Mouse (Mus musculus): ENCODE results near the gene Bhmt2. TPM values are rescaled to one million over a fixed set of nuclear protein-coding genes. Genes with fewer than 3 reads are reported as not detected.

The Bhmt2 gene
- polyA plus RNA-seq, 1 experiment from 2014 or later, result not detected

DNA sequence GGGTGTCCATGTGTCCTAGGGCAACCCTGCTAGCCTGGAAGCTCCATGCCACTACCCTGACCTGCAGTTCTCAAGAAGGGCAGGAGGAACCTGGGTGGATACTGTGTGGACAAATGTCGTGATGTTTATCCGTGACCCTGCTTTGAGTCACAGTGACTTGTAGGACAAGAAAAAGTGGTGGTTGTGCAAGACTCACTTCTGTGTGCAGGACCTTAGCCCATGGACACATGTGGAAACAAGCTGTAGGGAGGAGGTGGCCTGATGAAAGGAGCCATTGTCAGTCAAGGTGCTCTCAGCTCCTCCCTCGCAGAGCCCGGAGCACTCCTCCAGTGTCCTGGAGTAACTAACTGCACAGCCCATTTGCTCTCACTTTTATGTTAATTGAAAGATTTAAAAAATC lies 31.6 kb upstream of the Bhmt2 start:
- WGBS, result 92% methylated on average over 4 of the region's 4 CpGs

GRCm38 (mm10) chr13:93698866-93699265 lies 24.8 kb upstream of the Bhmt2 start:
- H3K4me3 ChIP-seq (replicated peaks; ENCODE audit: low read length), result no peak overlapping the region
- no peak overlapping the region for H3K4me2 ChIP-seq (replicated peaks)

More for the DNA sequence above, 31.6 kb upstream of the Bhmt2 start:
- no peaks in the 10 kb centered on the region for H3K4me1 ChIP-seq (replicated peaks; ENCODE audit: control insufficient read depth, insufficient read depth, low read length)
- no peak overlapping the region for H3K4me2 ChIP-seq (replicated peaks)
- DNase-seq (ENCODE audit: low spot score) (no peak), ATAC-seq (ENCODE audit: low FRiP score) (no peak)
- H3K27me3 ChIP-seq (ENCODE audit: control insufficient read depth, insufficient read depth, low read length), result no peaks in the 10 kb centered on the region
- H3K27ac ChIP-seq, result no peak overlapping the region
- H3K9me3 ChIP-seq (ENCODE audit: control insufficient read depth, low read length), result no peaks in the 10 kb centered on the region
- no peak overlapping the region for H3K9ac ChIP-seq
- no peak overlapping the region for H3K4me3 ChIP-seq (replicated peaks; ENCODE audit: low read length)
- H3K36me3 ChIP-seq (replicated peaks; ENCODE audit: control insufficient read depth, insufficient read depth), result no peaks in the 10 kb centered on the region

DNA sequence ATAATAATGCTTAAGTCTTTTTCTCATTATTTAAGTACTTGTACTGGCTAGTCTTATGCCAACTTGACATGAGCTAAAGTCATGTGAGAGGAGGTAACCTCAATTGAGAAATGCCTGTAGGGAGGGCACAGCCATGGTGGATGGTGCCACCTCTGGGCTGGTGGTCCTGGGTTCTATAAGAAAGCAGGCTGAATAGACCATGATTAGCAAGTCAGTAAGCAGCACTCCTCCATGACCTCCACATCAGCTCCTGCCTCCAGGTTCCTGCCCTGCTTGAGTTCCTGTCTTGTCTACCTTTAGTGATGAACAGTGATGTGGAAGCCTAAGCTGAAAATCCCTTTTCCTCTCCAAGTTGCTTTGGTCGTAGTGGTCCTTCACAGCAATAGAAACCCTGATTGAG lies 16.7 kb upstream of the Bhmt2 start:
- no peak for DNase-seq (ENCODE audit: low spot score)
- Histone ChIP-seq H3K4me2 (replicated peaks) (no peak overlapping the region), H3K27me3 (ENCODE audit: control insufficient read depth, insufficient read depth, low read length) (no peaks in the 10 kb centered on the region), H3K9ac (no peak overlapping the region), H3K4me1 (replicated peaks; ENCODE audit: control insufficient read depth, insufficient read depth, low read length) (no peaks in the 10 kb centered on the region), H3K4me3 (replicated peaks; ENCODE audit: low read length) (no peak overlapping the region), H3K9me3 (ENCODE audit: control insufficient read depth, low read length) (no peaks in the 10 kb centered on the region), H3K36me3 (replicated peaks; ENCODE audit: control insufficient read depth, insufficient read depth) (no peaks in the 10 kb centered on the region), H3K27ac (no peak overlapping the region)
- 86% methylated on average over 1 of the region's 1 CpGs for WGBS
- ATAC-seq (ENCODE audit: low FRiP score), result no peak

More at GRCm38 (mm10) chr13:93698866-93699265, 24.8 kb upstream of the Bhmt2 start:
- Histone ChIP-seq H3K9me3 (ENCODE audit: control insufficient read depth, low read length) (no peaks in the 10 kb centered on the region), H3K27me3 (ENCODE audit: control insufficient read depth, insufficient read depth, low read length) (no peaks in the 10 kb centered on the region), H3K27ac (no peak overlapping the region), H3K4me1 (replicated peaks; ENCODE audit: control insufficient read depth, insufficient read depth, low read length) (no peaks in the 10 kb centered on the region), H3K36me3 (replicated peaks; ENCODE audit: control insufficient read depth, insufficient read depth) (no peaks in the 10 kb centered on the region), H3K9ac (no peak overlapping the region)
- DNase-seq (ENCODE audit: low spot score) (no peak), ATAC-seq (ENCODE audit: low FRiP score) (no peak)
- WGBS, result 74% methylated on average over 6 of the region's 6 CpGs

GRCm38 (mm10) chr13:93689566-93689965 lies 15.5 kb upstream of the Bhmt2 start:
- H3K27me3 ChIP-seq (ENCODE audit: control insufficient read depth, insufficient read depth, low read length), result no peaks in the 10 kb centered on the region
- H3K36me3 ChIP-seq (replicated peaks; ENCODE audit: control insufficient read depth, insufficient read depth), result no peaks in the 10 kb centered on the region
- H3K9me3 ChIP-seq (ENCODE audit: control insufficient read depth, low read length), result no peaks in the 10 kb centered on the region
- DNase-seq (ENCODE audit: low spot score) (no peak), ATAC-seq (ENCODE audit: low FRiP score) (no peak)
- no peak overlapping the region for H3K4me2 ChIP-seq (replicated peaks)
- no peak overlapping the region for H3K27ac ChIP-seq
- H3K9ac ChIP-seq, result no peak overlapping the region
- H3K4me3 ChIP-seq (replicated peaks; ENCODE audit: low read length), result no peak overlapping the region
- 91% methylated on average over 3 of the region's 3 CpGs for WGBS
- no peaks in the 10 kb centered on the region for H3K4me1 ChIP-seq (replicated peaks; ENCODE audit: control insufficient read depth, insufficient read depth, low read length)

GRCm38 (mm10) chr13:93687321-93687720 lies 13.2 kb upstream of the Bhmt2 start:
- WGBS, result 9% methylated on average over 5 of the region's 5 CpGs
- DNase-seq (ENCODE audit: low spot score), result no peak

DNA sequence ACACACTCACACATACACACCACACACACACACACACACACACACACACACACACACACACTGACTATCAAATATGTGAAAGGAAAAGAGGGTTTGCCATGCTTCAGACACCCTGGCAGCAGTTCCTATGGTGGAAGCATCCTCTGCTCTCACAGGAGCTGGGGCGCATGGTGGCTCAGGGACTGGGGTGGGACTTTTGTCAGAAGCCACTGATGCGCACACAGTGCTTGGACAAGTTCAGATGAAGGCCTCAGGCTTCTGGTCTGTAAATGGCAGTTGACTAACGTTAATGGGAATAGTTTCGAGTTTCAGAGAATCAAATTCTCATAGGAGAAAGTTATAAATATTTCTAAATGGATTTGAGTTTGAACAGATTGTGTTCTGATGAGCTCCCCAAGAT lies 11.1 kb upstream of the Bhmt2 start:
- no peak overlapping the region for H3K4me3 ChIP-seq (replicated peaks; ENCODE audit: low read length)
- H3K27me3 ChIP-seq (ENCODE audit: control insufficient read depth, insufficient read depth, low read length), result no peaks in the 10 kb centered on the region
- H3K36me3 ChIP-seq (replicated peaks; ENCODE audit: control insufficient read depth, insufficient read depth), result no peaks in the 10 kb centered on the region
- no peak overlapping the region for H3K9ac ChIP-seq
- no peak overlapping the region for H3K4me2 ChIP-seq (replicated peaks)
- no peaks in the 10 kb centered on the region for H3K4me1 ChIP-seq (replicated peaks; ENCODE audit: control insufficient read depth, insufficient read depth, low read length)
- no peak for ATAC-seq (ENCODE audit: low FRiP score)
- no peak for DNase-seq (ENCODE audit: low spot score)
- no peak overlapping the region for H3K27ac ChIP-seq
- WGBS, result 72% methylated on average over 4 of the region's 4 CpGs
- no peaks in the 10 kb centered on the region for H3K9me3 ChIP-seq (ENCODE audit: control insufficient read depth, low read length)

More at GRCm38 (mm10) chr13:93687321-93687720, 13.2 kb upstream of the Bhmt2 start:
- no peak for ATAC-seq (ENCODE audit: low FRiP score)
- Histone ChIP-seq H3K27me3 (ENCODE audit: control insufficient read depth, insufficient read depth, low read length) (no peaks in the 10 kb centered on the region), H3K4me2 (replicated peaks) (no peak overlapping the region), H3K9me3 (ENCODE audit: control insufficient read depth, low read length) (no peaks in the 10 kb centered on the region), H3K4me3 (replicated peaks; ENCODE audit: low read length) (no peak overlapping the region), H3K4me1 (replicated peaks; ENCODE audit: control insufficient read depth, insufficient read depth, low read length) (no peaks in the 10 kb centered on the region), H3K9ac (no peak overlapping the region), H3K27ac (no peak overlapping the region), H3K36me3 (replicated peaks; ENCODE audit: control insufficient read depth, insufficient read depth) (no peaks in the 10 kb centered on the region)

DNA sequence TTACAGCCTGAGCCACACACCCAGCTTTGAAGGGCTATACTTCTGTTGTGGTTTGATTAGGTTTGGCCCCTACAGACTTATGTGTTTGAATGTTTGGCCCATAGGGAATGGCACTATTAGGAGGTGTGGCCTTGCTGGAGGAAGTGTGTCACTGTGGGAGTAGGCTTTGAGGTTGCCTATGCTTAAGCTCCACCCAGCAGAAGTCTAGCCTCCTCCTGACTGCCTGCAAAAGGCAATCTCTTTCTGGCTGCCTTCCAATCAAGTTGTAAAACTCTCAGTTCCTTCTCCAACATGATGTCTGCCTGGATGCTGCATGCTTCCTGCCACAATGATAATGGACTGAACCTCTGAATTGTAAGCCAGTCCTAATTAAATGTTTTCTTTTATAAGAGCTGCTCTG lies 9.2 kb upstream of the Bhmt2 start:
- Histone ChIP-seq H3K9ac (no peak overlapping the region), H3K9me3 (ENCODE audit: control insufficient read depth, low read length) (no peaks in the 10 kb centered on the region), H3K4me1 (replicated peaks; ENCODE audit: control insufficient read depth, insufficient read depth, low read length) (no peaks in the 10 kb centered on the region), H3K4me3 (replicated peaks; ENCODE audit: low read length) (no peak overlapping the region), H3K27me3 (ENCODE audit: control insufficient read depth, insufficient read depth, low read length) (no peaks in the 10 kb centered on the region), H3K36me3 (replicated peaks; ENCODE audit: control insufficient read depth, insufficient read depth) (no peaks in the 10 kb centered on the region), H3K27ac (no peak overlapping the region), H3K4me2 (replicated peaks) (no peak overlapping the region)
- ATAC-seq (ENCODE audit: low FRiP score) (no peak), DNase-seq (ENCODE audit: low spot score) (no peak)

DNA sequence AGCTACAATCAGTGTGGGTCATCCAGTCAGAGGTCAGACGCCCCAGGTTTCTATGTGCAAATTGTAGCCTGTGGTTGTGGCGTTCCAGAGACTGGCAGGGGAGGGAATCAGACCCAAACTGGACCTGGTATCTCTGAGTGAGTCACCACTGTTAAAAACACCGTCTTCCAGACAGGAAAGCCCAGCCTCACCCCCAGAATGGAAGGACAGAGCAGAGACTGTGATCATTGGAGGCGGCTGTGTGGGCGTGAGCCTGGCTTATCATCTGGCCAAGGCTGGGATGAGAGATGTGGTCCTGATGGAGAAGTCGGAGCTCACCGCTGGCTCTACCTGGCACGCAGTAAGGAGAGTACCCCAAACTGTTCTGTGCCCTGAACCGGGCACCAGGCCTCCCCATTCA lies 2.8 kb upstream of the Bhmt2 start:
- H3K27me3 ChIP-seq (ENCODE audit: control insufficient read depth, insufficient read depth, low read length), result peaks cover 10% of the 10 kb centered on the region; the same call in 1 of the 2 replicates
- H3K4me3 ChIP-seq (replicated peaks; ENCODE audit: low read length), result no peak overlapping the region
- DNase-seq (ENCODE audit: low spot score) (no peak), ATAC-seq (ENCODE audit: low FRiP score) (no peak)
- H3K27ac ChIP-seq, result no peak overlapping the region
- H3K4me2 ChIP-seq (replicated peaks), result no peak overlapping the region
- no peaks in the 10 kb centered on the region for H3K4me1 ChIP-seq (replicated peaks; ENCODE audit: control insufficient read depth, insufficient read depth, low read length)
- no peak overlapping the region for H3K9ac ChIP-seq
- H3K9me3 ChIP-seq (ENCODE audit: control insufficient read depth, low read length), result no peaks in the 10 kb centered on the region
- H3K36me3 ChIP-seq (replicated peaks; ENCODE audit: control insufficient read depth, insufficient read depth), result no peaks in the 10 kb centered on the region
- WGBS, result 75% methylated on average over 9 of the region's 9 CpGs

DNA sequence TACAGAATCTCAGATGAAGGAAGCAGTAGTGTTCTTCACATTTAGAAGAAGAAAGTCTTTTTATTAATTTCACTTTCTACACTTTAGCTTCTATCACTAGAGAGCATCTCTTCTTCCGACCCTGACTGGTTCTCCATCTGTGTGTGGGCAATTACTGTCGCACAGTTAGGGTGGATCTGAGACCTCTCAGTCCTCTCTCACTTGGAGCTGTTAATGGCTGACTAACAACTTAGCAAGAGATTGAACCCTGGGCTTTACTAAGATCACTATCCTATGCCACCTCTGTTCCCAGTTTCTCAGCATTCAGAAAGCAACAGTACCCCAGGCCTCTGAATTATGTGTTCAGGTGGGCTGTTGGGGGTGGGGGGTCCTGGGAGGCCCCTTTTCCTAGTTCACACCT lies 806 bp downstream of the Bhmt2 start:
- DNase-seq (ENCODE audit: low spot score) (no peak), ATAC-seq (ENCODE audit: low FRiP score) (no peak)
- WGBS, result 83% methylated on average over 2 of the region's 2 CpGs
- Histone ChIP-seq H3K4me2 (replicated peaks) (no peak overlapping the region), H3K9ac (no peak overlapping the region), H3K36me3 (replicated peaks; ENCODE audit: control insufficient read depth, insufficient read depth) (no peaks in the 10 kb centered on the region), H3K4me1 (replicated peaks; ENCODE audit: control insufficient read depth, insufficient read depth, low read length) (no peaks in the 10 kb centered on the region), H3K27ac (no peak overlapping the region), H3K4me3 (replicated peaks; ENCODE audit: low read length) (no peak overlapping the region), H3K27me3 (ENCODE audit: control insufficient read depth, insufficient read depth, low read length) (peaks cover 10% of the 10 kb centered on the region; the same call in 1 of the 2 replicates), H3K9me3 (ENCODE audit: control insufficient read depth, low read length) (no peaks in the 10 kb centered on the region; the same call in 1 of the 2 replicates)

- ATAC-seq (ENCODE audit: low FRiP score) (no peak), DNase-seq (ENCODE audit: low spot score) (no peak)
- H3K9me3 ChIP-seq (ENCODE audit: control insufficient read depth, low read length), result no peaks in the 10 kb centered on the region; the same call in 1 of the 2 replicates
- H3K27ac ChIP-seq, result no peak overlapping the region
- no peak overlapping the region for H3K4me2 ChIP-seq (replicated peaks)
- H3K4me3 ChIP-seq (replicated peaks; ENCODE audit: low read length), result no peak overlapping the region
- 82% methylated on average over 4 of the region's 4 CpGs for WGBS
- H3K36me3 ChIP-seq (replicated peaks; ENCODE audit: control insufficient read depth, insufficient read depth), result no peaks in the 10 kb centered on the region
- H3K27me3 ChIP-seq (ENCODE audit: control insufficient read depth, insufficient read depth, low read length), result peaks cover 10% of the 10 kb centered on the region; the same call in 1 of the 2 replicates
- no peak overlapping the region for H3K9ac ChIP-seq
- H3K4me1 ChIP-seq (replicated peaks; ENCODE audit: control insufficient read depth, insufficient read depth, low read length), result no peaks in the 10 kb centered on the region
These were observed 1.7 kb downstream of the Bhmt2 start for GRCm38 (mm10) chr13:93672371-93672770.

All from hindbrain, embryonic 14.5 days (tissue).